Mouse (Mus musculus) T-helper 1 cell (primary cell): ENCODE measurements around the gene Thap2.

Source experiments
- in situ Hi-C: fragments of 300-600 bp; cut with MboI, MseI; formaldehyde crosslinking; loops from one replicate; pipeline ENCODE4 v1.15.1; 2025; ENCODE audit warnings: high pct_unique_total_duplicates

Thap2 gene

DNA sequence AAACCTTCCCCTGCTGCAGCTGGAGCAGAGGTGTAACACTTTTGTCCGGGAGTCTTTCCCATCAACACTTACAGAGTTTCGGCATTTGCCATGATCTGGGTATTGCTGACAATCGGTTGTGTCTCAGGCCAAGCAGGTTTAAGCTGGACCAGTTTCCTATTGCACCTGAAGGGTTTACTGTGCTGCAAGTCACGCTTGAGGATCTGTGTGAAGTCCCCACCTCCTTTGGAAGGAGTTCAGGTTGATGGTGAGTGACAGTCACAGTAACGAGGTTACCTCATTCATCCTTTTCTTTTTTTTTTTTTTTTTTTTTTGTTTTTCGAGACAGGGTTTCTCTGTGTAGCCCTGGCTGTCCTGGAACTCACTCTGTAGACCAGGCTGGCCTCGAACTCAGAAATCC lies 28.1 kb downstream of the Thap2 start:
- in situ Hi-C loops = loop anchor here (25.0 kb wide), 1 partner anchor 1231 kb away; the partner anchor contains the start of gene Cnot2

DNA sequence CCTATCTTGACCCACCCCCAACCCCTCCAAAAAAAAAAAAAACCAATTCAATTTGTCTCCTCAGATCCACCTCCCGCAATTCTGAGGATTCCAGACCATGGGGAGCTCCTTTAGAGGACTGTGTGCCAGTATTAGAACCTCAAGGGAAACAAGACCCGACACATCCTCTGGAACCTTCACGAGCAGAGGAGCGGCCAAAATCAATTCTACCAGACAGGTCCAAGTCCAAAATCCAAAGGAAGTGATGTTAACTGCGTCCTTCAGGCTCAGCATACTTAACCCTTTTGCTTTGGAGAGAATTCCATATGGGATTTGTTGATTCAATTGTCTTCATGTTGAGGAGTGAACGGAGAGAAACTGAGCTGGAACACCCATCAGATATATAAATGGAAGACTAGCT lies 29.2 kb downstream of the Thap2 start:
- in situ Hi-C loops = loop anchor here (25.0 kb wide), 1 partner anchor 1232 kb away; the partner anchor contains the start of gene Cnot2

GRCm38 (mm10) chr10:115354553-115354952 lies 29.7 kb downstream of the Thap2 start:
- in situ Hi-C loops = loop anchor here (25.0 kb wide), 1 partner anchor 1233 kb away; the partner anchor contains the start of gene Cnot2

- in situ Hi-C loops = loop anchor here (25.0 kb wide), 1 partner anchor 1236 kb away; the partner anchor contains the start of gene Cnot2
These were observed 33.3 kb downstream of the Thap2 start for GRCm38 (mm10) chr10:115350810-115351397.

- in situ Hi-C loops = loop anchor here (10.0 kb wide), 1 partner anchor 385 kb away; no protein-coding TSS in a partner anchor
These were observed 34.7 kb downstream of the Thap2 start for GRCm38 (mm10) chr10:115349509-115349908.

- in situ Hi-C loops = loop anchor here (10.0 kb wide), 1 partner anchor 384 kb away; no protein-coding TSS in a partner anchor
These were observed 35.2 kb downstream of the Thap2 start for GRCm38 (mm10) chr10:115349029-115349428.

- in situ Hi-C loops = loop anchor here (10.0 kb wide), 1 partner anchor 383 kb away; no protein-coding TSS in a partner anchor
These were observed 36.1 kb downstream of the Thap2 start for GRCm38 (mm10) chr10:115348131-115348530.

DNA sequence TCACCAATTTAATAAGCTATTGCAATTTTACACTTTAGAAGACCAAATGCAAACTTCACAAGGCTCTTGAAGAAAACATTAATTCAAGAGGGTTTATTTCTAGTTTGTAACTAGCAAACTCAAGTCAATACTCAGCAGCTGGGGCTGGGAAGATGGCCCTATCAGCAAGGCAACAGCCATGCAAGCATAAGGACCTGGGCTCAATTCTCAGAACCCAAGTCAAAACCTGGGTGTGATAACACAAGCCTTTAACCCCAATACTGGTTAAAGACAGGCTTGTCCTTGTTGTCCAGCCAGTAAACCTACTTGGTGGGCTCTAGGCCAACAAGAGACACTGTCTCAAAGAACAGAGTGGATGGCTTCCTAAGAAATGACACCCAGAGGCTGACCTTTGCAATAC lies 37.8 kb downstream of the Thap2 start:
- in situ Hi-C loops = loop anchor here (10.0 kb wide), 1 partner anchor 382 kb away; no protein-coding TSS in a partner anchor

DNA sequence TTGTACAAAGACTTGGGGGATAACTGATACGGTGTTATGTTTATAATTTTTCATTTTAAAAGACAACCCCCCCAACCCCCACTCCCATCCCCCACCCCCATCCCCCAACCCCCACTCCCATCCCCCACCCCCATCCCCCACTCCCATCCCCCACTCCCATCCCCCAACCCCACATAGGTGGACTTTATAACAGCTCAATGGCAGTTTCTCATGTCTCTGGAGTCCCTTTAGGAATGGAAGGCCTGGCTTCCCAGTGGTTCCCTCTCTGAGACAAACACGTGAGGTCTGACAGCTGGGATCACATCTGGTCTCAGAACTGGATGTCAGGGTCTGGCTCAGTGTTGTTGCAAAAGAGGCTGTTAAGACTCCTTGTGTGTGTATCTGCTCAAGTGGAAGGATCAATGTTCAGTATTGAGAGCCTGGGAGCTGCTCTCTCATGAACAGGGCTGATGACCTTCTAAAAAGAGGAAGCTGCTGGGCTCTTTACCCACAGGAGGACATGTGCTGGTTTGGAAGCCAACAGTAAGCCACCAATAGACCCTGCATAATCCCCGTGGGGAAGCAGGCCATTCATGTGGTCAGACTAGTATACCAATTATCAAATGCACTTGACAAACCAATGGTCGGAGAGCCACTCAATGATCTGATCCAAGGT lies 41.3 kb downstream of the Thap2 start:
- in situ Hi-C loops = loop anchor here (5.0 to 10.0 kb wide), 2 partner anchors 378 to 439 kb away; no protein-coding TSS in a partner anchor

- in situ Hi-C loops = loop anchor here (5.0 to 10.0 kb wide), 3 partner anchors 375 to 1675 kb away; no protein-coding TSS in a partner anchor
These were observed 44.4 kb downstream of the Thap2 start for GRCm38 (mm10) chr10:115339820-115340328.

DNA sequence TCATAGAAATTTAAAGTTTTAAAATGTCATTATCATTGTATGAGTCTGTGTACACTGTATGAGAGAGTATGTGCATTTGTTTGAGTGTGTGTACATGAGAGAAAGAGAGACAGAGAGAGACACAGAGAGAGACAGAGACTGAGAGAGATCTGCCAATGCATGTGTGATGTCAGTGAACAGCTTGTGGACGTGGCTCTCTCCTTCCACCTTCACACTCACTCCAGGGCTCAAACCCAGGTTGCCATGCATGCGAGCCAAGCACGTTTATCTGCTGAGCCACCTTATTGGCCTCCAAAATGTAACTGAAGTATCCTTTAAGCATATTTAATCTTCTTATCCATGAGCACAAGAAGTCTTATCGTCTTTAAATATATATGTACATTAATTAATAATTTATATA lies 47.3 kb downstream of the Thap2 start:
- in situ Hi-C loops = loop anchor here (10.0 kb wide), 1 partner anchor 1678 kb away; no protein-coding TSS in a partner anchor

DNA sequence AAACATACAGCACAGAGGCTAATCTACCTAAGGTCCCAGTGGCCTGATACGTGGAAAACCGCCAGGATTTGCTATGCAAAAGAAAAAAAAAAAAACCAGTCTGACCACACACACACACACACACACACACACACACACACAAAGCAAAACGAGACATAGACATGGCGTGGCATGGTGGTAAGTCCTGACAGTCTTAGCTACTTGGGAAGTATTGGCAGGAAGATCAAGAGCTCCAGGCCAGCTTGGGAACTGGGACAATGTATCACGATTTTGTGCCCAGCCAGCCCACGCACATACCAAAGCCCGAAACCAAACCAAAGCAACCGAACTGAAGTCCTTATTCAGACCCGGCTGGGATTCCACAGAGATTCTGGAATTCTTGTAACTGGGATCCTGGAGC lies 50.7 kb downstream of the Thap2 start:
- in situ Hi-C loops = loop anchor here (5.0 to 10.0 kb wide), 2 partner anchors 54 to 1681 kb away; no protein-coding TSS in a partner anchor

DNA sequence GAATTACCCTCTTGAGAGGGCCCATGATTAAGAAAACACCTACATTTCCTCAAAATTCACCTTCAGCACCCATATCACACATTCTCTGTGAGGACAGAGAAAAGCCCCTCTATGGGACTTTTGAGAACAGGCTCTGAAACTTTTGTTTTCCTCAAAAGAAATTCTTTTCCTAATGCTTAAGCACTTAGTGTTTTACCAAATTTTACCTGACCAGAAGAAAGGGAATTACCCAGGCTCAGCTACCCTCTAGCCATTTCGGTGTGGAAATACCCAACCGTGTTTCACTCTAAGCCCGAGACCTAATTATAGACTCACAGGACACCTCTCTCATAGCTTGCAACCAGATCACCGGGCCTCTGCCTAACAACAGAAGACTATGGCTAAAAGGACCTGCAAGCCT lies 51.2 kb downstream of the Thap2 start:
- in situ Hi-C loops = loop anchor here (5.0 to 10.0 kb wide), 2 partner anchors 54 to 1682 kb away; no protein-coding TSS in a partner anchor

DNA sequence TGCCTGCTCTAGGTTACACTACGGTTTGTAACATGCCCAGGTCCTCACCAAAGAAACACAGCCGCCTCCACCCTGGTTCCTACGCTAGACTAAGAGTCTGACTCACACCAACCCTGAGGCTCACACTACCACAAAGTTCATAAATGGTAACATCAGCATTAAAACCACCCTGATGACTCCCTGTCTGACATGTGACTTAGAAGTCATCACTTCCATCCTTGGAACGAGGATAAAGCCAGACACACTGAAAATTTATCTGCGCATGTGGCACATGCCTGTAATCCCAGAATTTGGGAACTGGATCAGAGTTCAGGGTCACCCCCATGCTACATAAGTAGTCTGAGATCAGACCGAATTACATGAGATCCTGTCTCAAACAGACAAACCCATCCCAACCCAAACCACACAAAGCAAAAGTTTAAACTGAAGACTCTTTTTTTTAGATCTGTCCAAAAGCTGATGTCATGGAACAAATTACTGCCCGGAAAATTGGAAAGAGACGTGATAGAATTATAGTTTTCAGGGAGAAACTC lies 51.8 kb downstream of the Thap2 start:
- in situ Hi-C loops = loop anchor here (5.0 to 10.0 kb wide), 2 partner anchors 55 to 1682 kb away; no protein-coding TSS in a partner anchor

DNA sequence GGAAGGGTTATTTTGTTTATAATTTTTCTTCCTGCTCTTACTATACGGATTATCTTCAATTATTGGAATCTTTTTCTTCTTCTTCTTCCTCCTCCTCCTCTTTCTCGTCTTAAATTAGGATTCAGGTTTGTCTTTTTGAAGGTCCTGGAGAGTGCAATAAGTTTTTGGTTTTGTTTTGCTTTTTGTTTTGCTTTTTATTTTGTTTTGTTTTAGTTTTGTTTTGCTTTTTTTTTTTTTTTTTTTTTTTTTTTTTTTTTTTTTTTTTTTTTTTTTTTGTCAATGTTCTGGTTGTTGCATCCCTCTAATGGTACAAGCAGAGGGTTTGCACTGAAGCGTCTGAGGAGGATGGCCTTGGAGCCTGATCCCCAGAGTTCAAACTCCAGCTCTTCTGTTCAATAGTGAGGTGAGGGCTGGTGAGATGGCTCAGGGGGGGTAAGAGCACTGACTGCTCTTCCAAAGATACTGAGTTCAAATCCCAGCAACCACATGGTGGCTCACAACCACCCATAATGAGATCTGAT lies 55.2 kb downstream of the Thap2 start:
- in situ Hi-C loops = loop anchor here (10.0 kb wide), 1 partner anchor 286 kb away; no protein-coding TSS in a partner anchor

DNA sequence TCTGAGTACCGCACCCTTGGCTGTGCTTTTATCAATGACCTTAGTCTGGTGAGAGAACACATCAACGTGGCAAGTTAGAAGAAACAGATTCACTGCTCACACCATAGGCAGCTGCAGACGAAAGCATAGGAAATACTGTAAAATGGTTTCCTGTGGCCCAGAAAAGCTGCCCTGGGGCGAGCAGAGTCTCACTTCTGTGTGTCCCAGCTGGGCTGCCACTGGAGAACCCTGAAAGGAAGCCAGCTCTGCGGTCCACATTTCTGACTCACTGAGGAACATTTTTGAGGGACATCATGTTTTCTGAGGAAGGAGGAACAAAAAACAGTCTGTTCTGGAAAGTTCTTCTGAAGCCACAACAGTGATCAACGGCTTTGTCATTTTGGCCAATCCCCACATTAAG lies 55.7 kb downstream of the Thap2 start:
- in situ Hi-C loops = loop anchor here (10.0 kb wide), 1 partner anchor 286 kb away; no protein-coding TSS in a partner anchor

DNA sequence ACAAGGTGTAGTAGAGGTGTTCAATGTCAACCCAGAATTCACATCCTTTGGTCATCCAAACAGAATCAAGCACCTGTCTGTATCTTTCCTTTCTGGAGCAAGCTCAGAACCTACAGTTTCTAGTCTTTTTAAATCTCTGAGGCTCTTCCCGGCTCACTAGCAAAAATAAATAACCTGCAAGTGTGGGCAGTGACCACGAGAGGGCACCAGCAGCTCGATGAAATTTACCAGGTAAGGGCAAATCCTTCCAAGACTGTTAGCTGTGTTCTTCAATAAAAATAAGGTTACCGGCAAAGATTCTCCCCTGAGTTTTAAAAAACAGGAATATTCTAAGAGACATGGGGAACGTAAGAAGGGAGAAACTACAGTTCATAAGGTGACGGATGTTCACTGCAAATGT lies 60.9 kb downstream of the Thap2 start:
- in situ Hi-C loops = loop anchor here (10.0 kb wide), 1 partner anchor 292 kb away; no protein-coding TSS in a partner anchor

DNA sequence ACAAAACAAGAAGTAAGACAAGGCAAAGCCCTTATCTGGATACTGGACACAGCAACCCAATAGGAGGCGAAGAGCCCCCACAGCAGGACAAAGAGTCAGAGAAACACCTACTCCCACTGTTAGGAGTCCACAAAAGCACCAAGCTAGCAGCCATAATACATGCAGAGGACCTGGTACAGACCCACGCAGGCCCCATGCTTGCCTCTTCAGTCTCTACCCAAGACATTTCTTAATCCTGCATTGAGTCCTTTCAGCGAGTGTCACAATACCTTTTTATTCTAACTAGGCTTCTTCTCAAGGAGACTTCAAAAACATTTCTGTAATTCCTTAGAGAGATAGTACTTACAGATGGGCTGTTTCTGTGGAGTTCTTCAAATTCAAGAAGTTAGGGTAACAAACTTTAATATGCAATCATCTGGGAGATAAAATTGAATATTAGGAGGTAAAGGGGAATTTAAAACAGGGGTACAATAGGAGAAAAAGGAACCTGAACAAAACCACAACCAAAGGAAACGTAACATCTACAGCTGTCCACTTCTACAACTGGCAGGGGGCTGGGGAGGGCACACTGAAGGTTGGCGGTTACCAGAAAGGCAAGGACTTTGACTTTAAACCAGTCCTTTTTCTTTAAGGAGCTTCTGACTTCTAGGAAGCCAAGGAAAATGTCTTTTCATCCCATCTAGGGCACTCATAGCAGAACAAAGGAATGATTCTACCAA lies 62.8 kb downstream of the Thap2 start:
- in situ Hi-C loops = loop anchor here (10.0 kb wide), 1 partner anchor 293 kb away; no protein-coding TSS in a partner anchor
